Mouse (Mus musculus): ENCODE results near the gene Rnf144a.

DNA sequence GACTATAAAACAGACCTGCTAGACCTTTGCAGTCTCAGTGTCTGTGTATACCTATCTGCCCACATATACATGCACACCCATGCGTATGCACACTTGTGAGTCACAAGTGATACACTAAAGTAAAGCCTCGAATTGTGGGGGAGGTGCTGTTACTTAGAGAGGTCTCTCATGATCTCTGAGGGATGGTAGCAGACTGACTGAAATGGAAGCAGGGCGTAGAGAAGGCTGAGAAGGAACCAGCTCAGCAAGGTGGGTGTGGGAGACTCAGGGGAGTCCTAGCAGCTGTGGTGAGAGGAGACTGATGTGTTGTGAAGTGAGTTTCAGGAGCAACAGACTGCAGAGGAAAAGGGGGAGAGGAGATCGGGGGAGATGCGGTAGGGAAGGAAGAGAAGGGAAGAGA lies 21.8 kb downstream of the Rnf144a start:
- TF ChIP-seq EP300 (optimal IDR thresholded peaks at IDR 0.05) (no peak), CTCF (IDR thresholded peaks at IDR 0.05; ENCODE audit: low read depth) (no peak)
